Mouse (Mus musculus) left cerebral cortex, adult 18-20 months (tissue): ENCODE measurements around the gene Sec24d. TPM values are rescaled to one million over a fixed set of nuclear protein-coding genes. Genes with fewer than 3 reads are reported as not detected.

Experiments
- DNase-seq, 2 experiments: peaks; one replicate each; pipeline ENCODE4 v3.0.0; 2021 to 2022; ENCODE audit warnings: low spot score in 2 of 2, mixed read lengths in 1 of 2
- long read RNA-seq, 2 experiments: library from polyadenylated mRNA; stranded (forward); transcript quantifications; one replicate each; pipeline ENCODE4 v2.0.0; 2021
- total RNA-seq, 2 experiments: library from RNA; stranded (reverse); gene quantifications; 2 replicates each; pipeline ENCODE4 v1.2.3; 2021

The Sec24d gene
- total RNA-seq = 10 to 100 TPM; 12.6 to 13.2 TPM
- long read RNA-seq, experiment 1, transcript Sec24d-201 (23 exons, 3,903 nt) = major isoform, 10 of 15 reads
- long read RNA-seq, experiment 1, partial matches to known transcripts = 3 of 15 reads
- long read RNA-seq, experiment 1, other reads (novel, unspliced or antisense) = 2 of 15 reads
- long read RNA-seq, experiment 2, transcript Sec24d-201 (23 exons, 3,903 nt) = major isoform, 7 of 10 reads
- long read RNA-seq, experiment 2, partial matches to known transcripts = 3 of 10 reads
- long read RNA-seq, experiment 2, other reads (novel, unspliced or antisense) = 0 of 10 reads

DNA sequence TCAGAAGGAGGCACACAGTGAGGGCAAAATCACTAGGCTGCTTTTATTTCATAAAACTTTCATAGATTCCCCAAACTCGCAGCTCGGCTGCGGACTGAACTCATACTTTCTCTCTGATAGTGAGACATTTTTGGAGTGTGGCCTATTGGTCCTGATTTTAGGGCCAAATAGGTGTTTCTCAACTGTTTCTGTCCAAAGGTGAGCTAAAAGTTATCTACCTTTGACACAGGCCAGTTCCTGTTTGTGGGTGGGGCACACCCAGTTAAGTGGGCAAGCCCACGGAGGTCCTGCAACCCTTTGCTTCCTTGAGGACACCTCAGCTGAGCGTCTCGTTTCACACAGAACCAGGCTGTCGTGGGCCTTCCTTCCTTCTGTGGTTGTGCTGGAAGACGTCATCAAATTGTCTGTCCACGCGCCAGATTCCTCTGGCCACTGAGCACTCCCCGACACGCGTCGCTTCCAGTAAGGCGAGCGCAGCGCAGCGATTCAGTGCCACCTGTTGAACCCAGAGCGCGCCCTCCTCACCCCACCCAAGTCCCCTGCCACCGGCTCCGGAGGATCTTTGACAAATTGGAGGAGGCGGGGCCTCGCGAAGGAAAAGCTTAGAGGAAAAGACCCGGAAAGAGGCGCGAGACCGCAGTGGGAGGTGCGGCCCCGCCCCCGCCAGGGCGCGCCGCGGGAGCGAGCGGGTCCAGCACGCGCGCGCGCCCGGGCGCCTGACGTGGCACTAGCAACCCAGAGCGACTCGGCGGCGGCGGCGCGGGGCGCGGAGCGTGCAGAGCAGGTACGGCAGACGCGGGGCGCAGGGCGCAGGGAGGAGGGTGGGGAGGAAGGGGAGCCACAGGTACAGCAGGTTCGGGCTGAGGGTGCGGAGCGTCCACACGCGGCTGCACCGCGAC is at the start of gene Sec24d:
TSS of gene Sec24d (plus strand) at position 703 of the 899 bp plus-strand sequence.
- peak; percentile 65 to 85 for DNase-seq

DNA sequence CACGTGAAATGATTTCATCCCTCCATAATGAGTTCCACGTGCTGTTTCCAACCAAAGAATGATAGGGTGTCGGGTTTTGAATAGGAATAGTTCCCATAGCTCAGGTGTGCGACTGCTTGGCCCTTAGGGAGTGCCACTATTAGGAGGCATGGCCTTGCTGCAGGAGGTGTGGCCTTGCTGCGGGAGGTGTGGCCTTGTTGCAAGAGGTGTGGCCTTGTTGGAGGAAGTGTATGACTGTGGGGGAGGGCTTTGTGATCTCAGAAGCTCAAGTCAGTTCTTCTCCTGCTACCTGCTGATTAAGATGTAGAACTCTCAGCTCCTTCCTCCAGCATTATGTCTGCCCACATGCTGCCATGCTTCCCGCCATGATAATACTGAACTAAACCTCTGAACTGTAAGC is 48.6 kb upstream of the Sec24d start:
- DNase-seq = no peak

DNA sequence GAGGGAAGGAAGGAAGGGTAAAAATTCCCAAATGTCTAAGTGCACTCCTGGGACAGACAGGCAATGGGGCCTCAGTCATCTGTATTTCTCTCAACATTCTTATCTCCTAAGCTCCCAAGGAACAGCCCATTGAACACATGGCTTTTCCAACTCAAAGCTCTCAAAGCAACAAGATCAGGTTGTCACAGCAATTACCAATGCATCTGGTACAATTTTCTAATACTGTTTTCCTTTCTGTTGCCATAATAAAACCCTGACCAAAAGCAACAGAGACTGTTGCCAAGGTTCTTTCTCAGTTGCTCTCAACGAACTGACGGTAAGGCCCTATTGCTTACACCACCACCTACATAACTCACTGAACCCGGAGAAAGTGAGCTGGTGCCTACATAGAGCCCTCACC is 40.0 kb upstream of the Sec24d start:
- DNase-seq = no peak

DNA sequence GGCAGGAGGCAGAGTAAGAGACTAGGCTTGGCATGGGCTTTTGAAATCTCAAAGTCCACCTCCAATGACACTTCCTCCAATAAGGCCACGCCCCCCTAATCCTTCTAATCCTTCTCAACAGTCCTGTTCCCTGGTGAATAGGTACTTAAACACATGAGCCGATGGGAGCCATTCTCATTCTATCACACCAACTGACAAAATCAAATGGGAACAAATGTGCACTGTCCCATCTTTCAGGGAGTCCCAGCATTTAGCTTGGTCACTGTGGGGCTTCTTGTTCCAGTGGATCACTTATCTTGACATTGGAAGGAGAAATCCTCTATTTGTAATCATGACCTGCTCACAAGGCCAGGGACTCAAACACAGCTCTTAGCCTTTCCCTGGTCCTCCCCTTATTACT is 35.6 kb upstream of the Sec24d start:
- no peak for DNase-seq

DNA sequence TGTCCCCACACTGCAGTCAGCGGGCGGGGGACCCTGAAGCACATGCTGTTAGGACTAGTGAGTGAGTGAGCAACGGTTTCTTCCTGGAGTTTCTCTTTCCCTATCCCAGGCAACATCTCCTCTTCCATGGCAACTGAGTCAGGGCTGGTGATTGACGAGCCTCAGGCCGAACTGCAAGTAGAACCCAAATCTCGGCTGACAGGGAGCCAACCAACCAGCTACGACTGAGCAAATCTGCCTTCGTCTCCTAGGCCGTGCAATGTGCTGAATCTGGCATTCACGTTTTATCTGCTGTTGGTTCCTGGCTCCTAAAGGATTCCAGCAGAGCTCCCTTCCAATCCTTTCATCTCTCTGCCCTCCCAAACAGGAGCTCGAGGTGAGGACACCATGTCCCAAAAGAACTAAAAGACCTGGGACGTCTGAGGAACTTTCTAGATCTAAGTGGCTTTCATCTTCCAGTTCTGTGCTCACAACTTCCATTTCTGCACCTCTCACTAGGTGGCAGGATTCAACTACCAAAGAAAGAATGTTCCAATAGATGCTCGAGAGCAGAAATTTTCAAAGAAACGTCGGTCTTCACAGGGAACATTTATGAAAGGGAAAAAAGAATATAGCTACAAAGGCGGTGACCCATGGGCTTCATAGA is 32.9 kb upstream of the Sec24d start:
- DNase-seq = peak; percentile 45 to 51

DNA sequence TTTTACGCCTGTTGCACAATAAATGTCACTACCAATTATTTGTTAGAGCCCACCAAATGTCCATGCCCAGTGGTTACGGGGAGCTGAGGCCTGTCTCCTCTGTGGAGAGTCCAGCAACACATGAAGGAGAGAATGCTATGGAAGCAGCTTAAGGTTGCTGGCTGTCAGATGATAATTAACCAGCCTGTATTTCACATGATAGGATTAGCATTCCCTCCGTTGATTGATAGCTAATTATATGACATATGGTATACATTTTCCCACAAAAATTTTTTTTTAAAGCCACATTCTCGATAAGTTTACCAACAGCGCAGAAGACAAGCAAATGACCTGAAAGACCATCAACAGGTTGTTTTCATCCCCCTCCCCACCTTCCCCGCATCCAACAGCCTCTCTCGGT is 31.8 kb upstream of the Sec24d start:
- DNase-seq = no peak

DNA sequence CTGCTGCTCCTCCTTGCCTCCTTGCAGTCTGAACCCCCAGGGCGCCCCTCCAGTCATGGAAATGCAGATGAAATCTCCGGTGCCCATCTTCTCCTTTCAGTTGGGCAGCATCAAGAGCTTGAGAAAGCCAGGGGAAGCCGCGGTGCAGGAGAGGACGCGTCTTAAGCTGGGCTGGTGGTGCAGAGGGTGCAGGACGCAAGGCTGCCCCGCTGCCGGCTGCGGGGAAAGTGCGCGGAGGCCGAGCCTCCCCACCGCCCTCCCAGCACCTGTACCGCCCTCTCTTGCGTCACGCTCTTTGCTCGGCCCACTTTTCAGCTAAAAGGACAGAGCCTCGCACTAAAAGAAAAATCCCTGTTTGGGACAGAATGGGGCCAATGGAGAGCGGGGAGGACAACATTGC is 31.3 kb upstream of the Sec24d start, which contains the start of gene Synpo2:
TSS of gene Synpo2 (minus strand) at position 229 of the 400 bp plus-strand sequence.
- peak; percentile 39 to 56 for DNase-seq

DNA sequence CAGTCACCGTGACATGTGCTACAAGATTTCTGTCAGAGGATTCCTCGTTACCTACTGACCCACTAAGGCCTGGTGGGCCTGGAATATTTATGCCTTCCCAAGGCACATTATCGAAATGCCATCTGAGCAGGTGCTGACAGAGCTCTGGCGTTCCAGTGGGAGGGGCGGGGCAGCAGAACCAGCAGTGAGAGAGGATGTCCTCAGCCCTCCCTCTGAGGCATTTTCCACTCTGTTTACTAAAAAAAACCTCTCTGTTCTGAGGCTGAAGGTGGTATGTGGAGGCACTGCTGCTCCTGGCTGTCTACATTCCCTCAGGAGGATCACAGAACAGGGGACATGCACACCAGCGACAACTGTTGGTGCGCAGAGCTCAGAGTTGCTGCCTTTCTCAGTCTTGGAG is 30.2 kb upstream of the Sec24d start:
- no peak for DNase-seq

DNA sequence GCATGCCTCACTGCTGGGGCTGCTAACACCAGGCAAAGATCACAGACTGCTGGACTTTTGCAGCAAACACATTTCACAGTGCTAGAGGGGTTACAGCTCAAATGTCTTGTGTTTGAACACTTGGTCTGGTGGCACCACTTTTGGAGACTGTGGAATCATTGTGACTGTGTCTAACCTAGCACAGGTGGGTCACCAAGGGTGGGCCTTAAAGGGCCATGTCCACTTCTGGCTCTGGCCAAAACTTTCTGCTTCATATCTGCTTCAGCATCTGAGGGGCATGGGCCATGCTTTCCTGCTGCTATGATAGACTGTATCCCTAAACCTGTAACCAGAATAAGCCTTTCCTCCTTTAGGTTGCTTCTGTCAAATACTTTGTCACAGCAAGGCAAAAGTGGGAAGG is 29.8 kb upstream of the Sec24d start:
- no peak for DNase-seq

DNA sequence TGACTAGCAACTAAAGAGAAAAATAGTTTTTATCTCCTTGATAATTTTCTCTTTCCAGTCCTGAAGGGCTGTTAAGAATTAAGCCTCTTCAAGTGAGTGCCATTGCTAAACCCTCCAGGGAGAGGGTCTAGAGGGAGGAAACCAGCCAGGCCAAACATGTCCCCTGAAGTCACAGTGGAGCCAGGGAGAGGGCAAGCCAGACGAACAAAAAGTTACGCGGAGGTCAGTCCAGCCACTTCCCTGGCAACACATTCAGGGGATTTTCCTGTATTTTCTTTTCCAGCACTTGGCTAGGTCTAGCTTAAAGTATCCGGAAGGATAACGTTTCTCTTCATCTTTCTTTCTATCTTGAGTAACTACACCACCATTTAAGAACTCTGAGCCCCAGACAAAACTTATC is 22.9 kb upstream of the Sec24d start:
- no peak for DNase-seq

DNA sequence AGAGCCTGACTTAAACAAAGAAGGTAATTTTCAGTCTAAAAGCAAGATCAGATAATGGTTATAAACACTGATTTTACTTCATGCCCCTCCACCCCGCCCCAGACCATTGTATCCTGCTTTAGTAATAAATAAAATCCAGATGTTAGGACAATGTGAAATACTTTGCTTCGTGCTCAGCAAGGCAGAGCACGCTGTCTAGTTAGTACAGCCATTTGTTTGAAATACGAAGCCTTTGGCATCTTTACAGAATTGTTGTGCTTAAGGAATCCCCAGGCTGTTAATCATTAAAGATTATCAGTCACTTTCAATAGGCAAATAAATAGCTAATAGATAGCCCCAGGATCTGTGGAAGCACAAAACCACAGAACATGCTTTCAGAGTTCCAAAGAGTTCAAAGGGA is 21.6 kb upstream of the Sec24d start:
- no peak for DNase-seq

DNA sequence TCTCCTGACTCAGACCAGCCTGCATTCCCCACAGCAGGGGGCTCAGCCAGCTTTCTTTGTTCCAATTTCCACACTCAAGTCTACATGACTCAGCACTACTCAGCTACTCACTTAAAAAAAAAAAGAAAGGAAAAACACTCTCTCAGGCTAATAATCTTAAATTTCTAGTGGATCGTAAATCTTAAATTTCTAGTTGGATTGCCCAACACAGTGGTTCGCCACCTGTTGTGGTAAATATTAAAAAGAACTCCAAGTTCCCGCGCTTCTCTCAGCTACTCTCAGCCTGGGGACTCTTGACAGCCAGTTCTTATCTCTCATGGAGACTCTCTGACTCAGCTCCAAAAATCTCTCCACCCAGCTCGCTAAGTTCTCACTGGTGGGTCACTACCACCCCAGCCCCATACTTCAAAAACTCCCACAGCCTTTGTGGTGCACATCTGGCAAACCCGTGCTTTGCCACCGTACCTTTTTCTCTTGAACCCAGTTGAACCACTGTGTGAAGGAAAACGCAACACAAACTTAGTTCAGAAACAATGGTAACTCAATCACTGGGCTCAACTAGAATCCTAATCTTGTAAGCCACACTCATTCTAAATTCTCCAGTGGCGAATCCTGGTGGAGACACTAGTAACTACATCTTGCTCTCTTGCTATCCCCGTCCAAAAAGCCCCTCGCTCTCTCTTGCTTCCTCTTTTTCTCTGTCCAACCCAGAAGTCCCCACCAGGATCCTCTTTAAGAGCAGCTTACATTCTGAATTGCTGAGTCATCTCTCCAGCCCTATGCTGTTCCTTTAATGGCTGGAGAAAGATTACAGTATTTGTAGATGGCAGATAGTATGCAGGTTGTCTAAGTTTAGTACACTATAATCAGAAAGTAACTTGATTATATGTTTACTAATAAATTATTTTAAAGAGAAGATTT is 10.8 kb upstream of the Sec24d start:
- DNase-seq = no peak

DNA sequence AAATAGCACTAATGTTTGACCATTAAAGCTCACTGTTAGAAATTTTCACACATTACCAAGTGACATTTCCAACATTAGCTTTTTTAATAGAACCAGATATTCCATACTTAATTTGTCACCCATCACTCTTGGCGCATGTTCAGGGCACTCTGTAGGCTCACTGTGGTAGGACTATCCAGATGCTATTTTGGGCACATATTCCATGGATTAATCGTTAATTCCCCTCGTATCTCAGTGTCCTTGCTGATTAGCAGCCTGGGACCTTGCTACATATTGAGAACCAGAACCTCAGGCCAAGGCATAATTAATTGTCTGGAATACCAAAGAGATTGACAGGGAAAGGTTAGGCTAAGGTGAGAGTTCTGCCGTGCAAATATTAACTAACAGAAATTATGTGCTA is 8.5 kb upstream of the Sec24d start:
- DNase-seq = no peak

DNA sequence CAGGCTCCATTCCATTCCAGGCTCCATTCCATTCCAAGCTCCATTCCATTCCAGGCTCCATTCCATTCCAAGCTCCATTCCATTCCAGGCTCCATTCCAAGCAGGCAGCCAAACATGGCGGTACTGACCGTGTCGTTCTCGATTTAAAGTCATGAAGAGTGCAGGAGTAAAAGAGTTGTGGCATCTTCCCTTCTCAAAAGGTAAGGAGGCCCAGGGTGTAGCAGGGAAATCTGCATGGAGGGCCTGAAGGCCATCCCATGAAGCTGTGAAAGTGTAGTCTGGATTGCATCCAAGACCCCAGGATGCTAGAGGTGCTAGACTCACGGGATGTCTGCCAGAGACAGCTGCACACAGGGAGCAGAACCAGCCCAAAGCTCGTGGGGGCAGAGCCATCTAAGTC is 2.5 kb upstream of the Sec24d start:
- DNase-seq = no peak

DNA sequence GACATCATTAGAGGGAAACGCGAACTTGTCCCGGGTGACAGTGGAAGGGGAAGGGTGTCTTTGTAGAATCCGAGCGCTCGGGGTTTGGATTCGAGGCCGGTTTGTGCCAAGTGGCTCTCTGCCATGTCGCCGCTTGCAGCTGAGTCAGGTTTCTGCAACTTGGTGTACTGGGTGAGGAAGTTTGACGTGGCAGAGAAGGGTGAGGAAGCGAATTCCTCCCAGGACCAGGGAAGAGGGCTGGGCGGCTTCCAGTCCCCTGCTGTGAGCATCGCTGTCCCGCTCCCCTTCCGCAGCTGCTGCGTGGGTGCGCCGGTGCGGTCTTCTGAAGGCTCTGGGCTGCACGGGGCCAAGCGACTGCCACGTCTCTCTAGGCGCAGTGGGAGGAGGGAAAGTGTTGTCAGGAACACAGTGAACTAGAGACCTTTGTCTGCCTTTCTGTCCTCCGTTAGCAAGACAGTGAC is 516 bp downstream of the Sec24d start:
- DNase-seq = peak; percentile 65 to 69

DNA sequence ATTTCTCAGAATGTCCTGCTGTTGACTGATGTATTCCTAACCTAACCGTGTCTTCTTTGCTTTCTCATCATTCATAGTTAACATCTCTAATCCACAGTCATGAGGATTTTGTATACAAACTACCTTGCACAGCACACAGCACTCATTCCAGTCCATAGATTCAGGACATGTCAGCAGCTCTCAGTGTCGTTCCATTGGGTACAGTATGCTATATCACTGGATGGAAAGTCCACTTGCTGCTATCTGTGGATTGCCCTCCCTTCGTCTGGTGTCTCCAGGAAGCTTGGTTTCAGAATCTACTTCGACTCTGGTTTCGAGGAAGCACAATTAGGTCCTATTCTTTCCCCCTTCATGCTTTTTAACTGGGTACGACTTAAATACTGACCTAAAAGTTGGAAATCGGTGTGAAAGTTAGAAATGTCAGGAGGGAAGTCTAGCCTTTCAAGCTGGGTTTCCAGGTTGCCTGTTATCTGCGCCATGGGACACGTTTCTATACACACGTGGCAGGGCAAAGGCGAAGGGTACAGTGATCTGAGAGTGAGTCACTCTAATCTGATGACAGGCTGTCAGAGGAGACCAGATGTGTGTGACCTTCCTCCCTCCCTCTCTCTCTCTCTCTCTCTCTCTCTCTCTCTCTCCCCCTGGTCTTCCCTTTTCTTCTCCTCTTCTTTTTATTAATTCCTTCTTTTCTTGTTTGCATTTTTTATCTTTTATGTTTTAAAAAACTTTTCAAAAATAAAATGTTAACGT is 15.8 kb downstream of the Sec24d start:
- DNase-seq = no peak

DNA sequence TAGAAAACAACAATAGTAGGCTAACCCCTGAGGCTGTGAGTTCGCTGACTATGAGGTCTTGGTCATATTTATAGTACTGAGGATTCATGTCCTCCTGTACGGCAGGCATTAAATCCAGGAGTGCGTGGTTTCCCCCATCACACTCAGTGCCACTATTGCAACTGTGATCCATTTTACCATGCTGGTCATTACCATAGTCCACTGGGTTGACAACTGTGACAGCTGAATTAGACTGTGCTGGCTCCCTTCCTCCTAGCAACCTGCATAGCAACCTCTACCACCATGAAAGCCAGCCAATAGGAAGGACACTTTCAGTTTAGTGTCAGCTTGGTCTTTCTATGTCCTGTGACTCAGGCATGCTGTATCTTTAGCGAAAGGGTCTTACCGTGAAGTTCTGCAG is 17.0 kb downstream of the Sec24d start:
- no peak for DNase-seq

DNA sequence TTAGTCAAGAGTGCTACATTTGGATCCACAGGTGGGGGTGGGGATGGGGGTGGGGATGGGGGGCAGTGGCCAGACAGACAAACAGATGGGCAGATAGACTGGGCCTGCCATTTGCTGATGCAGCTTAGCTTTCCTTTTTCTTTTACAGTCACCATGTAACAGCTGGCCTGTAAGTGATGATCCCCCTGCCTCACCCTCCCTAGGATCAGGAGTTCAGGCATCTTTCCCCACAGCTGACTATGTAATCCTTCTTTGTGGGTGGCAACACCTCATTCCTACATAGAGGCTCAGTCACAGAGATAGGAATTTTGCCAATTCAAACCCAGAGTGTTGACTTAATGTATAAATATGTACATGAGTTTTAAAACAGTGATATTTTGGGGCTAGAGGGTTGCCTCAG is 18.4 kb downstream of the Sec24d start:
- no peak for DNase-seq

DNA sequence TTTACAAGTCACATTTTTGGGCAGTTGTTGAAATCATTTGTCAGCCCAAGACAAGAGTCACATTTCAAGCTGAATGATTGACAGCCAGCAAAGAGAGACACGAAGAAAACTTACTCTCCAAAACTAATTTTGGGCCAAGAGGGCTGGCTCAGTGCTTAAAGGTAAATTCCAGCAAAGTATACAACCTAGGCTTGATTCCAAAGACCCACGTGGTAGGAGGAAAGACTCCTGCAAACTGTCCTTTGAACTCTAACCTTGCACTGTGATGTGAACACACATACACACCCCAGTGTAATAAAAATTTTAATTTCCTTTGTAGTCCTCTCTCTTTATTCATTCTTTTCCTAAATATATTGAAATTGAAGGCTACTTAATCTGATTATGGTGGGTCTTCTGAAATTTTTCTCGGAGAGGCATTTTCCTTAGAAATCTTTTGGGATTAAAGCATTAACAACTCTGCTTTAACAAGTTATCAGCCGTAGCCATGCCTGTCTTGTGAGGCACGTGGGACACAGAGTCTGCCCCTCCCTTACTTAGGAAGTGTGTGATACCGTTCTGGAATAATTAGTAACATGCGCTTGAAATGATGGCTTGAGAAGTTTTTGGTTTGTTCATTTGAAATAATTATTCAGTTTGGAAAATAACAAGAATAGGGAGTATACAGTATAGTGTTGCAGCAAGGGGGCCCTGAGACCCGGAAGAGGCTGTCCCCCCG is 21.8 kb downstream of the Sec24d start:
- no peak for DNase-seq
